Mouse (Mus musculus) stomach, embryonic 15.5 days (tissue): ENCODE results near the gene Cttnbp2. TPM values are rescaled to one million over a fixed set of nuclear protein-coding genes. Genes with fewer than 3 reads are reported as not detected.
"Not testable (repeated sequence)": the region's sequence is repeated elsewhere in the genome, so short reads cannot be mapped to it uniquely, and the experiment has no call there.

Source experiments
- ATAC-seq: fragments of 200-750 bp; cut with Nextera tagmentation; 2 replicates; pipeline ENCODE4 v1.8.0; 2017; ENCODE audit warnings: low read depth, moderate number of reproducible peaks, moderate TSS enrichment; ENCODE audit not compliant: insufficient read depth, low FRiP score
- H3K27ac ChIP-seq: fragments of 300-500 bp; sonication (generic); 2 replicates; pipeline ENCODE4 v1.5.1; 2015; ENCODE audit warnings: mild to moderate bottlenecking, inconsistent platforms
- H3K27me3 ChIP-seq: fragments of 300-500 bp; sonication (generic); replicated peaks from 2 replicates; pipeline ENCODE4 v1.6.1; 2015; ENCODE audit warnings: inconsistent platforms
- H3K36me3 ChIP-seq: fragments of 300-500 bp; sonication (generic); 2 replicates; pipeline ENCODE4 v1.6.1; 2015; ENCODE audit warnings: inconsistent platforms
- H3K4me1 ChIP-seq: fragments of 300-500 bp; sonication (generic); 2 replicates; pipeline ENCODE4 v1.6.1; 2015; ENCODE audit warnings: inconsistent platforms
- H3K4me2 ChIP-seq: fragments of 300-500 bp; sonication (generic); 2 replicates; pipeline ENCODE4 v1.6.1; 2015; ENCODE audit warnings: mild to moderate bottlenecking, inconsistent platforms
- H3K4me3 ChIP-seq: fragments of 300-500 bp; sonication (generic); replicated peaks from 2 replicates; pipeline ENCODE4 v1.5.1; 2015; ENCODE audit warnings: inconsistent platforms
- H3K9ac ChIP-seq: fragments of 300-500 bp; sonication (generic); 2 replicates; pipeline ENCODE4 v1.6.1; 2015; ENCODE audit warnings: inconsistent platforms
- H3K9me3 ChIP-seq: fragments of 300-500 bp; sonication (generic); 2 replicates; pipeline ENCODE4 v1.6.1; 2016; ENCODE audit warnings: inconsistent platforms
- WGBS: fragments of 180-500 bp; shearing (Covaris S2); methylation state at CpG from one replicate; pipeline ENCODE4 v1.1.7; 2015; 5-methylcytosine and 5-hydroxymethylcytosine counted together
- polyA plus RNA-seq: library from polyadenylated mRNA; unstranded; fragments of >200 nt; fragmentation: Nextera tagmentation; extraction: Ambion mirVana; gene quantifications from 2 replicates; pipeline ENCODE4 v1.2.1, GENCODE M21; 2015

The Cttnbp2 gene
- polyA plus RNA-seq, 1 experiment from 2014 or later = 14.5 TPM

DNA sequence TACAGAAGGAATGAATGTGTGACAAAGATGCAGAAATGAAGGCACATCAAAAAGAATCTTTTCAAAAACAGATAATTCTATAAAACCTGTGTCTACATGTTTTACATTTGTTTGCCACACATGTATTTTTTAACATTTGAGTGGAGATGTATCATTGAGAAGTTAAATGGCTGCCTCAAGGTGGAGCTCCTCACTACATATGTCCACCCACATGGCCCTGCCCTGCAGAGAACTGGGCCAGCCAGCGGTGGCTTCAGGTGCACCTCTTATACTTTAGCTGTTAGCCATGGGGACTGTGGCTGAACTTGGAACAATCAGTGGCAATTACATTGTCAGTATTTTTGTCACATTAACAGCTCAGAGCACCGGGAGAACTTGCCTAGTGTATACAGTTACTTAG, 133.3 kb downstream of the Cttnbp2 start:
- 79% methylated on average over 2 of the region's 2 CpGs for WGBS
- Histone ChIP-seq H3K27ac (no peak overlapping the region), H3K4me3 (no peak overlapping the region), H3K27me3 (no peaks in the 10 kb centered on the region), H3K9ac (no peak overlapping the region), H3K4me2 (no peak overlapping the region), H3K9me3 (no peaks in the 10 kb centered on the region), H3K4me1 (no peaks in the 10 kb centered on the region), H3K36me3 (no peaks in the 10 kb centered on the region)
- no peak for ATAC-seq

DNA sequence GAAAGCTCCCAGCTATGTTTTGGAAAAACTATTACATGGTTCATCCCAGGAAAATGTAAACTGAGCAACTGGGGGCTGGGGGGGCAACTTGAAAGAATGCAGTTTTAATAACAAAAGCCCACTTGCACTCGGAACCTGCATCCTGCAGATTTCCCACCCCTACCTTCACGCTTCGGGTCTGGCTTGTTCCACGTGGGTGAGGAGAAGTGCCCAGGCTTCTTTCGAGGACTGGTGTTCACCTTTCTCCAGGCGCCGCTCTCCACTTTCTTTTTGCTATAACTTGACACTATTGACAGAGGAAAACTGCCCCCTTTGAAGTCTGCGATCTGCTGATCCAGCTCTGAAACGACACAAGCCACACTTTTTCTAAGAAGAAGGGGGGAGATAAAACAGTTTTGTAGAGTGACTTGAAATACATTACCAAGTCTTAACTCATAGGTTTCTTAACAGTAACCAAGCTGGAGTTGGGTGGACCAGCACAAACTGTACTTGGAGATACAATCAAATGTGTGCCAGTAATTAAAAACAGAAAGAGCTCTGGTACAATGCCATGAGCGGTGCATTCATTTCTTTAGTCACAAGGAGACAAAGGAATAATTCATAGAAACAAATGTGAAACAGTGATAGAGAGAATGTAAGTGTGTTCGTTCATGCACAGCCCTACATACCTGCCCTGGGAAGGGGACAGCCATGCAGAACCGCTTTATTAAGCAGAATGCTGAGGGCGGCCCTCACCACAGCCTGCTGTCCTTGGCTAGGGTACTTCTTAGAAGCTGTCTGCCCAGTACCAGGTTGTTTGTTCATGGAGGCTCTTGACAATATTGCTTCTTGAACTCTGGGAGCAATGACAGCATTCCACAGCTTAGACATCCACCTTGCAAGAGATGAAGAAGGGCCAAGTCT, 134.1 kb downstream of the Cttnbp2 start:
- 69% methylated on average over 13 of the region's 13 CpGs for WGBS
- H3K4me1 ChIP-seq = no peaks in the 10 kb centered on the region
- no peak overlapping the region for H3K9ac ChIP-seq
- ATAC-seq = no peak
- H3K27me3 ChIP-seq = no peaks in the 10 kb centered on the region
- H3K36me3 ChIP-seq = no peaks in the 10 kb centered on the region
- H3K9me3 ChIP-seq = no peaks in the 10 kb centered on the region
- H3K27ac ChIP-seq = no peak overlapping the region
- no peak overlapping the region for H3K4me2 ChIP-seq
- H3K4me3 ChIP-seq = no peak overlapping the region

DNA sequence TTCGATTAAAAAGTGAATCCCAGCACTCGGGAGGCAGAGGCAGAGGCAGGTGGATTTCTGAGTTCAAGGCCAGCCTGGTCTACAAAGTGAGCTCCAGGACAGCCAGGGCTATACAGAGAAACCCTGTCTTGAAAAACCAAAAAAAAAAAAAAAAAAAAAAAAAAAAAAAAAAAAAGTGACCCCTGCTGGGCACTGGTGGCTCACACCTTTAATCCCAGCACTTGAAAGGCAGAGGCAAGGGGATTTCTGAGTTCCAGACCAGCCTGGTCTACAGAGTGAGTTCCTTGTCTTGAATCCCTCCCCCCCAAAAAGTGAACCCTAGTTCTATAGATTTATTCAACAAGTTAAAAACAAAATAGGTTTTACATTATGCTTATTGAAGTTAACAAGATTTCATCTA, 136.9 kb downstream of the Cttnbp2 start:
- H3K9ac ChIP-seq, ATAC-seq, H3K27ac ChIP-seq, H3K36me3 ChIP-seq, H3K27me3 ChIP-seq, H3K9me3 ChIP-seq, H3K4me3 ChIP-seq, H3K4me2 ChIP-seq, H3K4me1 ChIP-seq: not testable (repeated sequence)
- WGBS = 90% methylated on average over 2 of the region's 2 CpGs

DNA sequence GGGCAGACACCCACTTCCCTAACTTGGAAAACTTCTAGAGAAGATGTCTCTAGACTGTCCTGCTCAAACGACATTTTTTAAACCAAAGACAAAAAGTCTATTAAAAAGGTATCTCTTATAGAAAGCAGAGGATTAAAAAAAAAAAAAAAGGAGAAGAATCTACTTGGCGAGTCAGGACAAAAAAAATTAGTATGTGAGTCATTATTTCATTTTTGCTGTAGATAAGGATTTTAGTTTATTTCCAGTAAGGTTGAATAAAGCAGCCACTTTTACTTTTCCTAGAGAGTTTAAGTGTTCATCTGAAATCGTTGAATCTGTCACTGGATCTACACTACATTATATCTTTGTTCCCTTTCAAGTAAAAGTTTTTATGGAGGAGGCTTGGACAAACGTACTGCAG, 139.9 kb downstream of the Cttnbp2 start:
- H3K4me1 ChIP-seq = no peaks in the 10 kb centered on the region
- no peaks in the 10 kb centered on the region for H3K9me3 ChIP-seq
- H3K36me3 ChIP-seq = no peaks in the 10 kb centered on the region
- H3K27ac ChIP-seq = no peak overlapping the region
- H3K4me3 ChIP-seq = no peak overlapping the region
- no peak overlapping the region for H3K4me2 ChIP-seq
- H3K9ac ChIP-seq = no peak overlapping the region
- ATAC-seq = no peak
- 64% methylated on average over 4 of the region's 4 CpGs for WGBS
- no peaks in the 10 kb centered on the region for H3K27me3 ChIP-seq

DNA sequence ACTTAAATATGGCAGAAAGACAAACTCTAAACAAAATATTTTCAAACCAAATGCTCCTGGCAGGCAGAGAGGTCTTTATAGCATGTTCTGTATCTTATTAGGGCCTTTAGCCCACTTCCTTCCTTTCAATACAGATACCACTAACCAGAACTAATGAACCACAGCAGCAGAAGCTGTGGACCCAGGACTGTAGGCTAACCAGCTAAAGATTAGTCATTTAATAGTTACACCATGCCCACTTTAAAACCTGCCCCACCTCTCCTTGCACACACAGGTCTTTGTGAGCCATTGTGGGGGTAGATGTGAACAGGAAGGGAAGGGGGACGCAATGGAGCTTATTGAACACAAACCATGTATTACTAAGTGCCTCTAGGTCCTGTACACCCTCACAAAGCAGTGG, 141.0 kb downstream of the Cttnbp2 start:
- H3K4me2 ChIP-seq = no peak overlapping the region
- no peak for ATAC-seq

DNA sequence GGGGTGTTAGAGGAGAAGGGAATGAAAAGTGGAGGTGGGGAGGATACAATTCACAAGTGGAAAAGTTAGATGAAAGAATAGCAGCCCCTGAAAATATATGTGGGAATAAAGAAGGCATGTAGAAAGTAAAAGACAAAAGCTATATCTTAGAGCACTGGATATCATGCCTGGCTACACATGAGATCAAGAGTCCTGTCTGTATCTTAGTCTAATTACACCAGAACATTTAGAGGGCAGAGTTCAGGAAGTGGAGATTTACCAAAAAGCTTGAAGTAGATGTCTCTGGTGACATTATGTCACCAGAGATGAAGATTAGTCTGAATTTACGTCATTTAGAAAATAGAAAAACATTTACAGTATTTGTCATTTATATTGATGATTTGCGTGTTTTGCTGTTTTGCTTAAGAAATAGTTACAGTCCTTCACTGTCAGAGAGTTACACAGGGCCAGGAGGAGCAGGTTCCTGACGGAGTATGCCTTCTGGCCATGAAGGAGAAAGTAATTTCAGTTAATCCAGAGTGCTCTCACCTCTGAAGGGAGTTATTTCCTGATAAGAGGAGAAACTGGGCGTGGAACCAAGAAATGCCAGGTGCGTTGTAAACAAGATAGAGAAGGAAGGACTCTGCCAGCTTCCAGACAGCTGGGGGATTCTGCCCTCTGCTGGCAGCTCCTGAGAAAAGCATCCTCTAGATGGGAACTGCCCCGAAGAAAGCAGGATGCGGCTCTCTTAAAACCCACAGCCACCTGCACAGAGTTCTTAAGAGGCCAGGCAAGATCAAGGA, 142.0 kb downstream of the Cttnbp2 start:
- Histone ChIP-seq H3K4me3 (no peak overlapping the region), H3K4me1 (no peaks in the 10 kb centered on the region), H3K9me3 (no peaks in the 10 kb centered on the region), H3K4me2 (no peak overlapping the region), H3K9ac (no peak overlapping the region), H3K27me3 (no peaks in the 10 kb centered on the region), H3K27ac (no peak overlapping the region), H3K36me3 (no peaks in the 10 kb centered on the region)
- ATAC-seq = peak; percentile 56; the same call in 1 of the 2 replicates
- WGBS = 30% methylated on average over 7 of the region's 7 CpGs

More for the DNA sequence above, 141.0 kb downstream of the Cttnbp2 start:
- Histone ChIP-seq H3K9me3 (no peaks in the 10 kb centered on the region), H3K4me1 (no peaks in the 10 kb centered on the region), H3K27me3 (no peaks in the 10 kb centered on the region), H3K4me3 (no peak overlapping the region), H3K36me3 (no peaks in the 10 kb centered on the region), H3K9ac (no peak overlapping the region), H3K27ac (no peak overlapping the region)
- WGBS = 65% methylated on average over 1 of the region's 1 CpGs

DNA sequence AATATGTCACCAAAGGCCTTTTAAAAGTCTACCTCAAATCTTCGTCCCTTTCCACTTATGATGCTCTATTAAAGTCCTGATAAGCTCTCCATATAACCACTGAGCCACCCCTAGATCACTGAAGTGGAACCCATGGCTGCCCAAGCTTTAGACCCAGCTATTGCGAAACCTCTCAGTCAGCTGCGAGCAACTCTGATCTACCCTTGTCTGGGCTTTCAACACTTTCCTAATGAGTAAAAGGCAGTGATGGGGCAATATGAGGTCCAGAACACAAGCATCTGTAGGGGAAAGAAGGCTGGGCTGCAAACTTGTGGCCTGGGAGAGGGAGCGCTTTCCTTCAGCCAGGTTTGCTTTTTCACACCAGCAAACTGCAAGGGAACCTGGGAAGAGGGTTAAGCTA, 144.9 kb downstream of the Cttnbp2 start:
- no peaks in the 10 kb centered on the region for H3K27me3 ChIP-seq
- no peak overlapping the region for H3K9ac ChIP-seq
- H3K4me3 ChIP-seq = no peak overlapping the region
- H3K4me1 ChIP-seq = no peaks in the 10 kb centered on the region
- H3K27ac ChIP-seq = no peak overlapping the region
- H3K4me2 ChIP-seq = no peak overlapping the region
- WGBS = 86% methylated on average over 4 of the region's 4 CpGs
- no peaks in the 10 kb centered on the region for H3K36me3 ChIP-seq
- no peak for ATAC-seq
- no peaks in the 10 kb centered on the region for H3K9me3 ChIP-seq

GRCm38 (mm10) chr6:18369054-18369453, 145.6 kb downstream of the Cttnbp2 start:
- Histone ChIP-seq H3K27ac (no peak overlapping the region), H3K4me2 (no peak overlapping the region), H3K9ac (no peak overlapping the region), H3K9me3 (no peaks in the 10 kb centered on the region), H3K27me3 (no peaks in the 10 kb centered on the region), H3K4me1 (no peaks in the 10 kb centered on the region), H3K4me3 (no peak overlapping the region), H3K36me3 (no peaks in the 10 kb centered on the region)
- no peak for ATAC-seq
- 86% methylated on average over 3 of the region's 3 CpGs for WGBS

GRCm38 (mm10) chr6:18362232-18362631, 152.4 kb downstream of the Cttnbp2 start:
- Histone ChIP-seq H3K9ac (no peak overlapping the region), H3K4me1 (no peaks in the 10 kb centered on the region), H3K4me3 (no peak overlapping the region), H3K9me3 (no peaks in the 10 kb centered on the region), H3K27me3 (no peaks in the 10 kb centered on the region), H3K27ac (no peak overlapping the region), H3K4me2 (no peak overlapping the region), H3K36me3 (no peaks in the 10 kb centered on the region)
- ATAC-seq = no peak
- 78% methylated on average over 5 of the region's 5 CpGs for WGBS

DNA sequence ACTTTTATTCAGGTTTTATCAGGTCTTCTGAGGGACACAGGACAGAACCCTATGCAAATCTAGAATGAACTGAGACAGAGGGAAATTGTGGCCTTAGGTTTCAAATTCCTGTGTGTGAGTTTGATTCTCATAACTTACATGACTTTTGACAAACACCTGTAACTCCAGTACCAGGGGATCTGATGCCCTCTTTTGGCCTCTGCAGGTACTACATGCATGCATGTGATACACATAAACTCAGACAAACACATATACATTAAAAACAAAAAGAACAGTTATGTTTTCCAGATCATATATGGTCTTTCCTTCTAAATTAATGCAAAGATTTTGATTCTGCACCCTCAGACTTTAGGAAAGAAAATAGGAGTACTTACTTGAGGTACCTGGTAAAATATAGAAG, 153.7 kb downstream of the Cttnbp2 start:
- Histone ChIP-seq H3K27me3 (no peaks in the 10 kb centered on the region), H3K4me2 (no peak overlapping the region), H3K36me3 (no peaks in the 10 kb centered on the region), H3K4me1 (no peaks in the 10 kb centered on the region), H3K4me3 (no peak overlapping the region), H3K9ac (no peak overlapping the region), H3K9me3 (no peaks in the 10 kb centered on the region), H3K27ac (no peak overlapping the region)
- ATAC-seq = no peak

DNA sequence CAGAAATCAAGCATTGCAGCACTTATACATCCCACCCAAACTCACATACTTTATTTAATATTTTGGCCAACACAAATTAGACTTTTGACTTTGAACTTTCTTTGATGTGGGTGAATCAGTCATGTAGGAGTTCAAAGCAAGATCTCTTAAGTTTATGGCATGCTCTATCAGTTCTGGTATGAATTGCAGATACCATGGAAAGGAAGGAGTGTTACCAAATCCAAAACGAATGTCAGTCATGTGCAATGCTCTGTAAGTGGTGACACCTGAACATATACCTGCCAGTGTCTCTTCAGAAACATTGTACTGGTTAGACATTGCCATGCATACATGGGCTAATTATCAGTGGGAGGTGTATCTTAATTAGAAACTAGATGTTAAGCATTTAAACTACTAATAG, 154.5 kb downstream of the Cttnbp2 start:
- WGBS = 67% methylated on average over 1 of the region's 1 CpGs
- no peak overlapping the region for H3K4me2 ChIP-seq
- H3K4me1 ChIP-seq = no peaks in the 10 kb centered on the region
- no peaks in the 10 kb centered on the region for H3K9me3 ChIP-seq
- no peak overlapping the region for H3K27ac ChIP-seq
- no peaks in the 10 kb centered on the region for H3K36me3 ChIP-seq
- no peak for ATAC-seq
- H3K9ac ChIP-seq = no peak overlapping the region
- H3K27me3 ChIP-seq = no peaks in the 10 kb centered on the region
- no peak overlapping the region for H3K4me3 ChIP-seq

DNA sequence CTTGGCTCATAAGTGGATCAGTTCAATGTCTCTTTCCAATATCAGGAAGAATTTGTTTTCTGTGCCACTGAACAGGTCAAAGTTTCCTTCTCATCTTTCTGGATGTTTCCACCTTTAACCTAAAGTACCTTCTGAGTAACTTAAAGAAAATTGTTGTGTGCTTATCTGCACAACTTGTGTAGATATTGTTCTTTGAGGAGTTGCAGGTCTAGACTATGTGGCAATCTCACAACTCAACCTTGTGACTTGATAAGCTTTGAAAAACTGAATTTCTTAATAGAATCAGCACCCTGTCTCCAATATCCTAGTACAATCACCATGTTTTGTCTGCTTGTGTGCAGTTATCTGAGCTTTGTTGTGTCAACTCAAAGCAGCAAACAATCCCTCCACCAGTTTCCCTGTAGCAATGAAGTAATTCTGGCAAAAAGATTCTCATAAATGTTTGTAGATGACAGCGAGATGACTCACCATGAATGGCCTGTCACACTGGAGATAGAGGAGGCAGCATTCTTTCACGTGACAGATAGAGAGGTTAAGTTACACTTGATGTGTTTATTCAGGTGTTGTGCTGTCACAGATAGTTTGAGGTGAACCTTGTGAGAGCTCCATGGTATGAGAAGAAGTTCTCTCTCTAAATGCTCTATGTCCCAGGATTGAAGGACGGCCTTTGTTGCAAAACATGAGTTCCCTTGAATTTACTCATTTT, 165.3 kb downstream of the Cttnbp2 start:
- Histone ChIP-seq H3K36me3 (no peaks in the 10 kb centered on the region), H3K4me1 (no peaks in the 10 kb centered on the region), H3K4me2 (no peak overlapping the region), H3K4me3 (no peak overlapping the region), H3K9ac (no peak overlapping the region), H3K9me3 (no peaks in the 10 kb centered on the region), H3K27ac (no peak overlapping the region), H3K27me3 (no peaks in the 10 kb centered on the region)
- WGBS = 51% methylated on average over 3 of the region's 3 CpGs
- no peak for ATAC-seq
